Mouse (Mus musculus): ENCODE measurements at regions not wholly inside any gene's neighbourhood (a gene's known extent, or its start where the extent isn't known, plus 50 kb on each side); places are given as distances from the start of the nearest gene placed in this dataset.

DNA sequence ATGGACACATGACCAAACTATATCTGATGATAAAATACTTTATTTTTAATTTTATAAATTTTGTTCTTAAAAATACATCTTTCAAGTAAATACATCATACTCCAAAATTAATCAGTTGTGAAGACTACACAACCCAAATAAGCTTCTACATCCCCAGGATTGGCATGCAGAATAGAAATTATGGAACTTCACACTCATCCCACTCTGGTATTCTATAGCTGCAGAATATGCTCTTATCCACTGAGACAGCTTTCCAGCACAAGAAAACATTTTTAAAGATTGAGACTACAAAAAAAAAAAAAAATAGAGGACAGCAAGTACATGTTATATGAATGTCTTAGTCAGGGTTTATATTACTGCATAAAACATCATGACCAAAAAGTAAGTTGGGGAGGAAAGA is 94.4 kb downstream of the Gm11232 start:
- Histone ChIP-seq H3K27me3 (ENCODE audit: insufficient read depth, low read length) (no peaks in the 10 kb centered on the region), H3K9me3 (ENCODE audit: low read length) (no peaks in the 10 kb centered on the region), H3K27ac (ENCODE audit: low read depth, low read length) (no peak overlapping the region), H3K4me1 (ENCODE audit: insufficient read depth, low read length) (no peaks in the 10 kb centered on the region), H3K36me3 (ENCODE audit: insufficient read depth, low read length) (no peaks in the 10 kb centered on the region), H3K4me3 (ENCODE audit: low read depth, low read length) (no peak overlapping the region), H3K9ac (replicated peaks; ENCODE audit: low read length, poor library complexity, severe bottlenecking) (no peak overlapping the region), H3K4me2 (ENCODE audit: low read depth, low read length, poor library complexity, severe bottlenecking) (no peak overlapping the region)
- ATAC-seq (ENCODE audit: low FRiP score) (no peak), DNase-seq (ENCODE audit: low spot score) (no peak)
- TF ChIP-seq CTCF (IDR thresholded peaks at IDR 0.05) = no peak

DNA sequence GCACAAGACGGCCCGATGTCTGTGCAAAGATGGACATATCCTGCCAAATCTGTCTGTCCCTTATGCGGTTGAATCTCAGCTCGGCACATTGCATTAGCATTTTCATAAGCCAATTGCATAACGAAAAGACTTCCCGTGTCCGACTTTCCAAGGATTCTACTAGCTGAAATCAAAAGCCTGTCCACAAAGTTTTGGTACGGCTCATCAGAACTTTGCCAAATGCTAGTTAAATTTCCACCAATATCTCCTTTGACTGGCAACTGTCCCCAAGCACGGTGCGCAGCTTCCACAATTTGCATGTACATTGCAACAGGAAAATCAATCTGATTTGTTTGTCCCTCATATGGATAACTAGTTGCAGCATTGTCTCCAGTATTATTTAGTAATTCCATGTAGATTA is 117.2 kb downstream of the Gm11232 start:
- Histone ChIP-seq H3K4me1 (ENCODE audit: insufficient read depth, low read length) (no peaks in the 10 kb centered on the region), H3K36me3 (ENCODE audit: insufficient read depth, low read length) (no peaks in the 10 kb centered on the region), H3K9me3 (ENCODE audit: low read length) (no peaks in the 10 kb centered on the region), H3K9ac (replicated peaks; ENCODE audit: low read length, poor library complexity, severe bottlenecking) (no peak overlapping the region), H3K4me2 (ENCODE audit: low read depth, low read length, poor library complexity, severe bottlenecking) (no peak overlapping the region), H3K27ac (ENCODE audit: low read depth, low read length) (no peak overlapping the region), H3K4me3 (ENCODE audit: low read depth, low read length) (no peak overlapping the region), H3K27me3 (ENCODE audit: insufficient read depth, low read length) (no peaks in the 10 kb centered on the region)
- no peak for TF ChIP-seq CTCF (IDR thresholded peaks at IDR 0.05)
- DNase-seq (ENCODE audit: low spot score) (no peak), ATAC-seq (ENCODE audit: low FRiP score) (no peak)
- 91% methylated on average over 10 of the region's 10 CpGs for WGBS

DNA sequence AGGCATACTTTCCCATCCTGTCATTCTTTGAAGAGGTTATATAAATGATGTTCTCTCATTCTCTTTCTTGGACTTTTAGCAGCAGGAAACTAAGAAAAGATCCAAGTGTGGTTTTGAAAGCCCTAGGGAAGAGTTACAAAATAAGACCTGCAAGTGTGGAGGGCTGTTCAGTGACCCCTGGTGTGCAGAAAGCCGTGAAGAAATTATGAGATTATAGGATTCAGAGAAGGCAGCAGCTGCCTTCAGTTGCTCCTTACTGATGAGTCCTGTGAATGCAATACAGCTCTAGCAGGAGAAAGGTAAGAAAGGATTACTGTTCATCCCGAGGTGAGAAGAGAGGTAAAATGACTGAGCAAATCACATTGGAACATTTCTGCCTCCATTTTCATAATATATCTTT is 130.7 kb downstream of the Gm11232 start:
- H3K9ac ChIP-seq (replicated peaks; ENCODE audit: low read length, poor library complexity, severe bottlenecking) = no peak overlapping the region
- no peak overlapping the region for H3K4me2 ChIP-seq (ENCODE audit: low read depth, low read length, poor library complexity, severe bottlenecking)
- H3K9me3 ChIP-seq (ENCODE audit: low read length) = no peaks in the 10 kb centered on the region
- 26% methylated on average over 2 of the region's 2 CpGs for WGBS
- DNase-seq (ENCODE audit: low spot score) (no peak), ATAC-seq (ENCODE audit: low FRiP score) (no peak)
- no peak for TF ChIP-seq CTCF (IDR thresholded peaks at IDR 0.05)
- H3K36me3 ChIP-seq (ENCODE audit: insufficient read depth, low read length) = no peaks in the 10 kb centered on the region
- H3K27ac ChIP-seq (ENCODE audit: low read depth, low read length) = no peak overlapping the region
- no peak overlapping the region for H3K4me3 ChIP-seq (ENCODE audit: low read depth, low read length)
- H3K4me1 ChIP-seq (ENCODE audit: insufficient read depth, low read length) = no peaks in the 10 kb centered on the region
- no peaks in the 10 kb centered on the region for H3K27me3 ChIP-seq (ENCODE audit: insufficient read depth, low read length)

DNA sequence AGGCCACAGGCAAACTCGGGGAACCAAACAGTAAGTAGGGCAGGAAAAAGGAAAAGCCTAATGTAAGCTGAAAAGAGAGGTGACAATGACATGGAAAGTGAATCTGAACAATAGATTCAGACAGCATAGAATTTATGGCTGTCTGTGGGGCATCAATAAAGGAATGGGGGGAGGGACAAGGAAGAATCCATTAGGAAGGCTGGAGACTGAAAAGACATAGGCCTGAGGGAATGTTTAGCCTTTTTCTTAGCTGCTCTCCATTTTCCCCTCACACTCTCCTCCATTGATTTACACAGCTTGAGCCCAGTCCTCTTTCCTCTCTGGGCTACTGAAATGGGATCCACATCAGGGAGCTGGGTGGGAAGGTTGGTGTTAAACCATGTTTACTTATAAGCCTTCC is 131.1 kb downstream of the Gm11232 start:
- Histone ChIP-seq H3K9ac (replicated peaks; ENCODE audit: low read length, poor library complexity, severe bottlenecking) (no peak overlapping the region), H3K27ac (ENCODE audit: low read depth, low read length) (no peak overlapping the region), H3K4me1 (ENCODE audit: insufficient read depth, low read length) (no peaks in the 10 kb centered on the region), H3K9me3 (ENCODE audit: low read length) (no peaks in the 10 kb centered on the region), H3K4me3 (ENCODE audit: low read depth, low read length) (no peak overlapping the region), H3K4me2 (ENCODE audit: low read depth, low read length, poor library complexity, severe bottlenecking) (no peak overlapping the region), H3K36me3 (ENCODE audit: insufficient read depth, low read length) (no peaks in the 10 kb centered on the region), H3K27me3 (ENCODE audit: insufficient read depth, low read length) (no peaks in the 10 kb centered on the region)
- no peak for TF ChIP-seq CTCF (IDR thresholded peaks at IDR 0.05)
- WGBS = 27% methylated on average over 1 of the region's 1 CpGs
- no peak for ATAC-seq (ENCODE audit: low FRiP score)
- no peak for DNase-seq (ENCODE audit: low spot score)

DNA sequence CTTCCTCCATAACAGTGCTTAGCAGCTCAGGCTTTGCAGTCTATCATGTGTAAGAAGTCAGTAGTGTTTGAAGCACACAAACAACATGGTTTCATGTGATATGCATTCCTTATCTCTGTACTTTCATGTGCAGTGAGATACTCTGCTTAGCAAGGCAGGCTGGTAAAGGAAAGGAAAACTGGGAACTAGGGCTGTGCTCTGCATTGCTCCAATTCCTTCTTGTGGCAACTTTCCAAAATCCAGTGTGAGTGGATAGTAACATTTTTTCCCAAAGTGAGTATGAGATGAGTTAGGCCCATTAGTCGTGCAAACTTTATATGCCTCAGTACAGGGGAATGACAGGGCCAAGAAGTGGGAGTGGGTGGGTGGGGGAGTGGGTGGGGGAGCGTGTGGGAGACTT is 133.0 kb downstream of the Gm11232 start:
- H3K9ac ChIP-seq (replicated peaks; ENCODE audit: low read length, poor library complexity, severe bottlenecking) = no peak overlapping the region
- ATAC-seq (ENCODE audit: low FRiP score) (no peak), DNase-seq (ENCODE audit: low spot score) (no peak)
- no peak for TF ChIP-seq CTCF (IDR thresholded peaks at IDR 0.05)
- H3K27me3 ChIP-seq (ENCODE audit: insufficient read depth, low read length) = no peaks in the 10 kb centered on the region
- no peaks in the 10 kb centered on the region for H3K4me1 ChIP-seq (ENCODE audit: insufficient read depth, low read length)
- no peaks in the 10 kb centered on the region for H3K36me3 ChIP-seq (ENCODE audit: insufficient read depth, low read length)
- no peaks in the 10 kb centered on the region for H3K9me3 ChIP-seq (ENCODE audit: low read length)
- H3K4me2 ChIP-seq (ENCODE audit: low read depth, low read length, poor library complexity, severe bottlenecking) = no peak overlapping the region
- no peak overlapping the region for H3K4me3 ChIP-seq (ENCODE audit: low read depth, low read length)
- 87% methylated on average over 2 of the region's 2 CpGs for WGBS
- no peak overlapping the region for H3K27ac ChIP-seq (ENCODE audit: low read depth, low read length)

DNA sequence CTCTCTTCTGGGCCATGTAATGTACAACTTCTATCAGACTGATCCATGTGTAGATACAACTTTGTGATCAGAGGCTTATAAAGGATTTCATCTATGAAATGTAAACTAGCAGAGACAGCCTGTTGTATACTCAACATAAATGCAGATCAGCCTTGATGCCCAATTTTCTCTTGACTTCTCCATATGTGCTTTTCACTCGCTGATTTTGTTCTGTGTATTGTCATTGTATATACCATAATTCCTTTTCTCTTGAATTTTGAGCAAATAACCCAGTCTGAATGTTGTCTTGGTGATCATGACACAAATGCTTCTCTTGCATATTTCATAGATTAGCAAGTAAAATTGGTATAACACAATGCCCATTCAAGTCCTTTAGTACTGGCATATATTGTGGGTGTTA is 144.0 kb downstream of the Gm11232 start:
- no peaks in the 10 kb centered on the region for H3K9me3 ChIP-seq (ENCODE audit: low read length)
- DNase-seq (ENCODE audit: low spot score) (no peak), ATAC-seq (ENCODE audit: low FRiP score) (no peak)
- no peaks in the 10 kb centered on the region for H3K4me1 ChIP-seq (ENCODE audit: insufficient read depth, low read length)
- no peak overlapping the region for H3K4me2 ChIP-seq (ENCODE audit: low read depth, low read length, poor library complexity, severe bottlenecking)
- no peaks in the 10 kb centered on the region for H3K27me3 ChIP-seq (ENCODE audit: insufficient read depth, low read length)
- no peak overlapping the region for H3K27ac ChIP-seq (ENCODE audit: low read depth, low read length)
- no peak for TF ChIP-seq CTCF (IDR thresholded peaks at IDR 0.05)
- no peak overlapping the region for H3K9ac ChIP-seq (replicated peaks; ENCODE audit: low read length, poor library complexity, severe bottlenecking)
- no peaks in the 10 kb centered on the region for H3K36me3 ChIP-seq (ENCODE audit: insufficient read depth, low read length)
- no peak overlapping the region for H3K4me3 ChIP-seq (ENCODE audit: low read depth, low read length)
- WGBS = 80% methylated on average over 1 of the region's 1 CpGs

DNA sequence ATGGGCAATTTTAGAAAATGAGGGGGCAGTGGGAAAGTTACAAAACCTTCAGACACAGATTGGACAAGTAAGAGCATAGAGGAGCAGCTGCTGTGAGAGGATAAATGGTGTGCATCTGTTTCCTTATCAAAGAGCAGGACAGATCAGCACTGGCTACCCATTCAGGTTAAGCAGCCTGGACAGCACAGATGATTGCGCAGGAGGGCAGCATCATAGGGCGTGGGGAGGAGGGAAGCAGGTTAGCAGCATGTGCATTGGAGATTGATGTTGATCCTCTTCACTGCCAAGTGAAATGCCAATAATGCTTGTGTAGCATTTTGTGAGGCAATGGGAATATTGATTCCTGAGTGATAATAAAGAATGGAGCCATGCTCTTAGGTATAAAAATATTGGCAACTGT is 171.9 kb downstream of the Gm11232 start:
- H3K4me1 ChIP-seq (ENCODE audit: insufficient read depth, low read length) = no peaks in the 10 kb centered on the region
- no peak for DNase-seq (ENCODE audit: low spot score)
- WGBS = 84% methylated on average over 2 of the region's 2 CpGs
- no peaks in the 10 kb centered on the region for H3K9me3 ChIP-seq (ENCODE audit: low read length)
- H3K27me3 ChIP-seq (ENCODE audit: insufficient read depth, low read length) = no peaks in the 10 kb centered on the region
- H3K27ac ChIP-seq (ENCODE audit: low read depth, low read length) = no peak overlapping the region
- no peak for ATAC-seq (ENCODE audit: low FRiP score)
- no peak overlapping the region for H3K9ac ChIP-seq (replicated peaks; ENCODE audit: low read length, poor library complexity, severe bottlenecking)
- H3K4me3 ChIP-seq (ENCODE audit: low read depth, low read length) = no peak overlapping the region
- no peak overlapping the region for H3K4me2 ChIP-seq (ENCODE audit: low read depth, low read length, poor library complexity, severe bottlenecking)
- TF ChIP-seq CTCF (IDR thresholded peaks at IDR 0.05) = no peak
- no peaks in the 10 kb centered on the region for H3K36me3 ChIP-seq (ENCODE audit: insufficient read depth, low read length)

All from midbrain, postnatal 0 days (tissue).